Mouse (Mus musculus) granulocyte monocyte progenitor cell, adult 5-6 weeks (primary cell): ENCODE results near the gene Eif2b3. TPM values are rescaled to one million over a fixed set of nuclear protein-coding genes. Genes with fewer than 3 reads are reported as not detected.

Experiments used
- ATAC-seq: replicated peaks from 2 replicates; pipeline ENCODE4 v1.8.0; 2016; ENCODE audit warnings: mild to moderate bottlenecking, moderate TSS enrichment, inconsistent platforms; ENCODE audit not compliant: poor library complexity, severe bottlenecking
- total RNA-seq, 2 experiments: library from RNA; stranded (forward) in 1 of 2; stranded (reverse) in 1 of 2; fragments of 200-712, 200-1000 nt in 1 of 2; fragments of >200 nt in 1 of 2; fragmentation: Nextera tagmentation in 1 of 2; gene quantifications; 2 replicates each; pipeline ENCODE4 v1.2.3; 2014 to 2017

Eif2b3 gene
- 13.1 and 31.2 TPM in 2 replicates for total RNA-seq (2014; fragmentation: Nextera tagmentation)
- 39.7 and 41.3 TPM in 2 replicates for total RNA-seq (2017)

DNA sequence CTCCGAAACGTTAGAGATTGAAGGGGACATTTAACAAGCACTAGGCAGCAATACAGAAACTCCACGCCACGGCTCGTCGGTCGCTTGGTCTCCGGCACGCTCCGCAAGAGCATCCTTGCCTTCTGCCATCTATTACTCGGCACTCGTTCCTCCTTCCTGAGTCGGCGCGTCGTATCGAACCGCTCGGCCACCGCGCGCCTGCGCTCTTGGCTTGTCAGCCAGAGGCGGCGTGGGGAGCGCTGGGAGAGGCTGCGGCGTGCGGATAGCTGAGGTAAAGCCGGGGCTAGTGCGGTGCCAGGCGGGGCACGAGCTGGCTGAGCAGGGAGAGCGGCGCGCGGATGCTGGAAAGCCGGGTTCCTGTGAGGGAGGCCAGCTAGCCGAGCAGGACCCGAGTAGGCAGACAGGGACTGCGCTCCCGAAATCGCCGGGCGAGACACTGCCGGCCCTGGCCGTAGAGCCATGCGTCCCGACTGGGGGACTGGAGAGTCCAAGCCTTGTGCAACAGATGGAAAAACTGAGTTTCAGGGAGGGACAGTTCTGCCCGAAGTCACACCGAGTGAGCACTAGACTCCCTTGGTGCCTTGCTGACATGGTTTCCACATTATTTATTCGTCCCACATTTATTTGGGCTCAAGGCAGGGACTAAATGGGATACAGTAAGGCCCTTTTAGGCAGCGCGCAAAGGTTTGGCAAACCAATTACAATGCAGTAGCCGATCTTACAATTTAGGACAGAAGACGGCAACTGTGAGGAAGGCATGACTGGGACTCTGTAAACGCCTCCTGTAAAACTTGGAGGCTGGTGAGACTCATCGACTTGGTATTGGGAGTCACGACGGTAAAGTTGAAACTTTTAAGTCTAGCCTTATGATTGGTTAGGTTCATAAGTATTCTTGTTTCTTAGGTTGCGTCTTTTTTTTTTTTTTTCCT lies at the start of gene Eif2b3:
Eif2b3 (plus strand) TSS at position 197 of the 929 bp plus-strand sequence.
- peak; percentile 99 for ATAC-seq

DNA sequence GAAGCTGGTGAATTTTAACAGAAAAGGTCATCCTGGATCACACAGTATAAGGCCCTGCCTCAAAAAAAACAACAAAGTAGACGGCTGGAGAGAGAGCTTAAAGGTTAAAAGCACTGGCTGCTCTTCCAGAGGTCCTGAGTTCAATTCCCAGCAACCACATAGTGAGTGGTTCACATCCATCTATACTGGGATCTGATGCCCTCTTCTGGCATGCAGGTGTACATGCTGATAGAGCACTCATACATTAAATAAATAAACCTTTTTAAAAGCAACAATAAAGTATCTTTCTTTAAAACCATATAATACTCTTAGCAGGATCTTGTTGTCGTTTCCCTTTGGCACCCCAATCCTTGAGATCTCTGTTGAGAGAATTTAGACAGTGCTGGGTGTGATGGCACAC lies 42.7 kb upstream of the Eif2b3 start:
- ATAC-seq: no peak

DNA sequence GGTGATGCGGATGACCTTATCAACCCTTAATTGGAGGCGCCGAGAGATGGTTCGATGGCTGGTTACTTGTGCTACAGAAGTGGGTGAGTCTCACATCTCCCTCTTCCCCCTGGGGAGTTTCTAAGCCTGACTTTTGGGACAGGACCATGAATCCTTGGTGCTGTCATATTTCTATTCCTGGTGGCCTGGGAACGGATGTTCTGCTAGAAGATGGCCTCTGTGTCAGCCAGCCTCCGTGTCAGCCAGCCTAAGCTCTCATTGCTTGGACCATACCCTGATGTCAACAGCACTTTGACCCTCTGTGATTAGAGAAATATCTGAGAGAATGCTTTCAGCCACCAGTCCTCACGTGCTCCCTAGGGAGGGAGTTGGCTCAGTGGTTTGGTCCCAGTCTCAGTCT lies 33.5 kb upstream of the Eif2b3 start:
- no peak for ATAC-seq

DNA sequence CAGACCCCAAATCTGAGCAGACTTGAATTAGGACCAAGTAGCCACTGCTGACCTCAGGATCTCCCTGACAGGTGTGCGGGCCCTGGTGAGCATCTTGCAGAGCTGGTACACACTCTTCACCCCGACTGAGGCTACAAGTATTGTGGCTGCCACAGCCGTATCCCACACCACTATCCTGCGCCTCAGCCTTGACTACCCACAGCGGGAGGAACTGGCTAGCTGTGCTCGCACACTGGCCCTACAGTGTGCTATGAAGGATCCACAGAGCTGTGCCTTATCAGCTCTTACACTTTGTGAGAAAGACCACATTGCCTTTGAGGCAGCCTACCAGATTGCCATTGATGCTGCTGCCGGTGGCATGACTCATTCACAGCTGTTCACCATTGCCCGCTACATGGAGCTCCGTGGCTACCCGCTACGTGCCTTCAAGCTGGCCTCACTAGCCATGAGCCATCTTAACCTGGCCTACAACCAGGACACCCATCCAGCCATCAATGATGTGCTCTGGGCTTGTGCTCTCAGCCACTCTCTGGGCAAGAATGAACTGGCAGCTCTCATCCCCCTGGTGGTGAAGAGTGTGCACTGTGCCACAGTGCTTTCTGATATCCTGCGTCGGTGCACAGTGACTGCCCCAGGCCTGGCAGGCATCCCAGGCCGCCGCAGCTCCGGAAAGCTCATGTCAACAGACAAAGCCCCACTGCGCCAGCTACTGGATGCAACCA lies 32.6 kb upstream of the Eif2b3 start:
- ATAC-seq: peak; percentile 93

DNA sequence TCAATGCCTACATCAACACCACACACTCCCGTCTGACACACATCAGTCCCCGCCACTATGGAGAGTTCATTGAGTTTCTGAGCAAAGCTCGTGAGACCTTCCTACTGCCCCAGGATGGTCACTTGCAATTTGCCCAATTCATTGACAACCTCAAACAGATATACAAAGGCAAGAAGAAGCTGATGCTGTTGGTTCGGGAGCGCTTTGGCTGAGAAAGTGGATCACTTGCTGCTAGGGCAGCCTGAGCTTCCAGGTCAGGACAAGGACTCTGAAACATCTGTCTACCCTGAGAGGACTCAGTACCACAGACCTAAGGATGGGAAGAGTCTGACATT lies 32.1 kb upstream of the Eif2b3 start:
- no peak for ATAC-seq

DNA sequence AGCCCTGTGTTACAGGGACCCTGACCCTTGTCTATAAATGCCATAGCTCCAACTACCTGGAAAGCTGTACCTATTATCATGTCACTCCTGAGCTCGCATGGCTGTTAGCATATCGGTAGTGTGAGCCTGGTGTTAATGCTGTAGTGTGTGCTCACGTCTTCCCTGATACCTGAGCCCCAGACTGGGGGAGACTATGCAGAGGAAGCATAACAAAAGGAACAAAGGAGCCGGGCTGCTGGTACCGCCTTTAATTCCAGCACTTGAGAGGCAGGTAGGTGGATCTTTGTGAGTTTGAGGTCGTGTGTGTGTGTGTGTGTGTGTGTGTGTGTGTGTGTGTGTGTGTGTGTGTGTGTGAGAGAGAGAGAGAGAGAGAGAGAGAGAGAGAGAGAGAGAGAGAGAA lies 29.5 kb upstream of the Eif2b3 start:
- no peak for ATAC-seq

DNA sequence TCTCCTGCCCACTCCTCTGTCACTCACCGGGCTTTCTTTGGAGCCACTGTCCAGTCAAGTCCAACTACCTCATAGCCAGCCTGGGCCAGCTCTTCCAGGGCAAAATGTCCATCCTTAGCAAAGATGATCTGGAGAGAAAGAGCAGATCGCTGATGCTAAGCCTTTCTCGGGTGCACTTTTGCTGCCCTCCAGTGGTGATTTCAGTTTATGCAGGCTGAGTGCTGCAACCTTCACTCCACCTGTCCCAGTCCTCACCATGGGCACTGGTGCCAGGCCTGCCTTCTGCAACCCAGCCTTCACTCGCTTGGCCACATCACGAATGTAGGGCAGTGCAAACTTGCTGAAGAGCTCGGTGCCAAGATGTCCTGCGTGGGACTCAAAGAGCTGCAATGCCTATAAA lies 27.8 kb upstream of the Eif2b3 start:
- peak; percentile 32 for ATAC-seq

DNA sequence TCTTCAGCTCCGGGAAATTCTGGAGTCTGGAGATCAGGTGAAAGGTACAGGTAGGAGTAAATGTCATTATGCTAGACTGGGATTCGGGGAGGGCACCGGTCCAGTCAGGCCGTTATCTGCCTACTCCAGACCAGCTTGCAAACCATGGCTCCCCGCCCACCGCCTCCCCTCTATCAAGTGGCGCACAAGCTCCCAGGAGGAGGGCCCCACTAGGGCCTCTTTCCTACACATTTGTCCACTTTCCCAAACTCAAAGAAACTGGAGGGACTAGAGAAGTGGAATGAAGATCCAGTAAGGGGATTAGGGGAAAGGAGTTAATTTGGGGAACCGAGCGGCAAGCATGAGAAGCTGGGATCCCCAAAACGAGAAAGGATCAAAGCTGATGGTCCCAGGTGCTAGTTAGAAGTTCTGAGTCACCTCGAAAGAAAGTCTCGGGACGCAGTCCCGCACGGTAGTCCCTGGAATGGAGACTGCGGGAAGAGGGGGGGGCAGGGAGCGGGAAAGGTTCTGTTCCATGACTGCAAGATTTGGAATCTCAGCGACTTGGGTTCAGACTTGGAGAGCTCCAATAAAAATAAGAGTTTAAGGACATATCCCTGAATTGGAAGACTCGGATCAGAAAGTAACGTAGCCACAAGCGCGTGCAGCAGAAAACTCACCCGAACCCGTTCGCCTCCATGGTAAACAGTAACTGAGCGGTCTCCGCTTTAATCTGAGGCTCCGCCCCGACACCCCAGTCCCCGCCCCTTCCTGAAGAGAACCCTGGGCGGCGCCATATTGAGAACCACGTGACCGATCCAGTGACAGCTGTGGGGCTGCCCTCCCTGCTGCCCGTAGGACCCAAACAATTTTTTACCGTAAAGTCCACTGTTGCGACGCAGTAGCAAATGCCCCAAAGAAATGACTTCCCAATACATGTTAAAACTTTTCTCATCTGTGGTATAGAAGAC lies 25.3 kb upstream of the Eif2b3 start, which contains the start of gene Urod:
Urod (minus strand) TSS at position 742 of the 950 bp plus-strand sequence.
- peak; percentile 81 for ATAC-seq

DNA sequence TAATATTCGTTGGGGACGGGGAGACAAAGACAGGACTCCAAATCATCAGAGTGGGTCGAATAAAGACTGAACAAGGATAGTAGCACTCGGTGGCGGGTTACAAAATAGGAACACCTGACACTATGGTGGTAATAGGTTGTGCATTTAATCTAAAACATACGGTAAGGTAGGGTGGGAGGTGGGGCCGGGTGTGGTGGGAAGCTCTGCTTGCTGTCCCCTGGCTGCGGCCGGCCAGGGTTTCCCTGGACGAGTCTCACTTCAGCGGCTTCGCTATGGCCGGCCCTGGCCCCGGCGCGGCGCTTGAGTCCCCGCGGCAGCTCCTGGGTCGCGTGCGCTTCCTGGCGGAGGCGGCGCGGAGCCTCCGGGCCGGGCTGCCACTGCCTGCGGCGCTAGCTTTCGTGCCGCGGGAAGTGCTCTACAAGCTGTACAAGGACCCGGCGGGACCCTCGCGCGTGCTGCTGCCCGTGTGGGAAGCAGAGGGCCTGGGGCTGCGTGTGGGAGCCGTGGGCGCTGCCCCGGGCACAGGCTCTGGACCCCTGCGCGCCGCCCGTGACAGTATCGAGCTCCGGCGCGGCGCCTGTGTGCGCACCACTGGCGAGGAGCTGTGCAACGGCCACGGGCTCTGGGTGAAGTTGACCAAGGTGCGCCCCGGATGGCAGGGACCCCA lies 23.9 kb upstream of the Eif2b3 start, which contains the start of gene Hectd3:
Hectd3 (plus strand) TSS at position 187 of the 667 bp plus-strand sequence.
- ATAC-seq: peak; percentile 52

DNA sequence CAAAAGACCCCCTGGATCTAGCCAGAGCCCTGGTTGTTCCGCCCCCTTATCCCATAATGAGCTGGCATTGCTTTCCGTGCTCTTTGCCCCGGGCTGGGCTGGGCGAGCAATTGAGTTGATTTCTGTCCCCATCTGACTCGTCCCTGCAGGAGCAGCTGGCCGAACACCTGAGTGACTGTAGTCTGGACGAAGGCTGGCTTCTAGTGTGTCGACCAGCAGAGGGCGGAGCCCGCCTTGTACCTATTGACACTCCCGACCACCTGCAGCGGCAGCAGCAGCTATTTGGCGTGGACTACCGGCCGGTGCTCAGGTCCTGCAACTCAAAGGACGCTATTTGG lies 23.4 kb upstream of the Eif2b3 start:
- ATAC-seq: 0 out of 2 replicates have a peak, but pooled peaks have one; percentile 6

DNA sequence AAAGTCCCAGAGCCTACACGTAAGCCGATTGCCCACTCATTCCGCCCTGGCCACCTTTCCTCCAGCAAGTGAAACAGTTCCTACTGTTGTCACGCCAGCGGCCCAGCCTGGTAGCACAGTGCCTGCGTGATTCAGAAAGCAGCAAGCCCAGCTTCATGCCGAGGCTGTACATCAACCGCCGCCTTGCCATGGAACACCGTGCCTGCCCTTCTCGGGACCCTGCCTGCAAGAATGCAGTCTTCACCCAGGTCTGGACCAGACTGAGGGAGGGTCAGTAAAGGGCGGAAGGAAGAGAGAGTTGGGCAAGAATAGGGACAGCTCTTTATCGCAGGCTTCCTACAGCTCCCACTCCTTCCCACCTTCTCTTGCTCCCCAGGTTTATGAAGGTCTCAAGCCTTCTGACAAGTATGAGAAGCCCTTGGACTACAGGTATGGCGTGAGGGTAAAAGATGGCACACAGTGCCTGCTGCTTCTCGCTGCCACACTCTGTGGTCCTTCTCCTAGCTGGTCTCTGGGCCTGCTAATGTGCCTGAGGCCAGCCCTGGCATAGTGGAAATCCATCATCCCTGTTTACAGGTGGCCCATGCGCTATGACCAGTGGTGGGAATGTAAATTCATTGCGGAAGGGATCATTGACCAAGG lies 19.6 kb upstream of the Eif2b3 start:
- no peak for ATAC-seq

DNA sequence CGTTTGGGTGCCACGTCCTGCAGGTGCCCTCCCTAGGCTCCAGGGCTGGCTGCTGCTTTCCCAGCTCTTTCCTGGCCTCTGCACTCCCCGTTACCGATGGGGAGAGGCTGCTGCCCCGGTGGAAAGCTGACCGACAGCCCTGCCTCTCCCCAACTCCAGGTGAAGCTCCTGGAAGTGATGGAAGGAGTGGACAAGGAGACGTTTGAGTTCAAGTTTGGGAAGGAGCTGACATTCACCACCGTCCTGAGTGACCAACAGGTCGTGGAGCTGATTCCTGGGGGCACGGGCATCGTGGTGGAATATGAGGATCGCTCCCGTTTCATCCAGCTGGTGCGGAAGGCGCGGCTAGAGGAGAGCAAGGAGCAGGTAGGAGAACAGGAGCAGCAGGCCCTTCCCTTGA lies 17.2 kb upstream of the Eif2b3 start:
- no peak for ATAC-seq

DNA sequence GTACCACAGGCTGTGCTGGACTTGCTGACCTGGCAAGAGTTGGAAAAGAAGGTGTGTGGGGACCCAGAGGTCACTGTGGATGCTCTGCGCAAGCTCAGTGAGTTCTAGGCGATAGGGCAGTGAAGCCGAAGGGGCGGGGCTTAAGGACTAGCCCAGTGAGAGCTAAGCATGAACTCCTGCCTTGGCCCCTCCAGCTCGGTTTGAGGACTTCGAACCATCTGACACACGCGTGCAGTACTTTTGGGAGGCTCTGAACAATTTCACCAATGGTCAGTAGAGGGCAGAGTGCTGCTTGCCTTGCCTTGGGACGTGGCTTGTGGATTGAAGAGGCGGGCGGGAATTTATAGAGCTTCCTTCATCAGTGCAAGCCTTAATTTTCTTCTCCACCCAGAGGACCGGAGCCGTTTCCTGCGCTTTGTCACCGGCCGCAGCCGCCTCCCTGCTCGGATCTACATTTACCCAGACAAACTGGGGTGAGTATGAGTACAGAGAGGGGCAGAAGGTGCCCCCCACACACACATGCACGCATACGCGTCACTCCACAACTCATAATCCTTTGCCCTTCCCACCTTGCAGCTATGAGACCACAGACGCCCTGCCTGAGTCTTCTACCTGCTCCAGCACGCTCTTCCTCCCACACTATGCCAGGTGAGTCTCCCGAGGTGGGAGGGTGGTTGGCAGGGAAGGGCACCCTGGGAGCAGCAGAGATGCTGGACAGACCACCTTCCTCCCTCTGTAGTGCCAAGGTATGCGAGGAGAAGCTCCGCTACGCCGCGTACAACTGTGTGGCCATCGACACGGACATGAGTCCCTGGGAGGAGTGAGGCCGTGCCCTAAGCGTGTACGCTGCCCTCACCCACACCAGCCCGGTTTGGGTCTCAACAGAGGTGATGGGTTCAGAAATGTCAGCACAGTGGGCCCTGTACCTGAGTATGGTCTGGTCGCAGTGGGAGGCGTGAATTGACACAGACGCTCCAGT lies 16.4 kb upstream of the Eif2b3 start:
- ATAC-seq: peak; percentile 64; the same call in 1 of the 2 replicates

DNA sequence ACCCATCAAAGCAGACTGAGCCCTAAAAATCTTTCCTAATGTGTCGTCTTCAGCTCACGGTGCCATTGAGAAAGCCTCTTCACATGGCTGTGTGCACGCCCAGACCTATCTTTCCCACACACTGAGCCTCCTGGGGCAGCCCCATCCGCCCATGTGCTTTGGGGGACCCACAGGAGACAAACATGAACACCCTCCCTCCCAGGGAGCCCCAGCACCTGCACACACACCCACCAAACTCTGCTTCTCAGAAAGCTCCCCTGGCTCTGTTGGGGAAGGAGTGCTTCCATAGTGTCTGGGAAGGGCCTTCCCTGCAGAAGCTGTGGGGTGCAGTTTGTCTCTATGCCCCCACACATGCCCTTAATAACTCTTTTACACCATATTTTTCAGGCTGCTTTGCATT lies 14.6 kb upstream of the Eif2b3 start:
- no peak for ATAC-seq

DNA sequence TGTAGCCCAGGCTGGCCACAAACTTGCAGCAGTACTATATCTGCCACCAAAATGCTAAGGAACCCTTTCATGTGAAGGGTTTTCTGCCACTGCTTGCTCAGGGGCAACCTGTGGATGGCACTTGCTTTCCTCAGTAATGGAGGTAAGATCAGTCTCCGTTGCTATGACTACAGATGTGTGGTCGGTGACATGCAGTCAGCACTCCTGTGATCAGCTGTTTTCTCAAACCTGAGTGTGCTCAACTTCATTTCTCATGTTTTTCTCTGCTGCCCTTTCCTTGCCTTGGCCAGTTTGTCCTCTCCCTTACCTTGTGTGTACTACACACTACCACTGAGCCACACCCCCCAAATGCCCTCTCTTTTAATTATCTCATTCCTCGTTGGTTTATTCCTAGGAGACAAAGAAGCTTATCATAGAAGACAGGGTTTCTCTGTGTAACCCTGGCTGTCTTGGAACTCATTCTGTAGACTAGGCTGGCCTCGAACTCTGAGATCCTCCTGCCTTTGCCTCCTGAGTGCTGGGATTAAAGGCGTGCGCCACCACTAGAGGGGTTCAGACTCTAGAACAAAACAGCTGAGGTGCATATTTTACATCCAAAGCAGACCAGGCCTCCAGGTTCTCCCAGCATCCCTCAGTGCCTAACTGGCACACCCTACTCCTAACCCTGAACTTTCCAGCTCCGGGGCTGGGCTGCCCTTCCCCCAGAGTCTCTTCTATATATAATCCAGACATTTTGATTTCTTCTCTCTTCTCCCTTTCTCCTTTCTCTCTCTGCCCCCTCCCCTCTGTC lies 13.4 kb upstream of the Eif2b3 start:
- no peak for ATAC-seq

DNA sequence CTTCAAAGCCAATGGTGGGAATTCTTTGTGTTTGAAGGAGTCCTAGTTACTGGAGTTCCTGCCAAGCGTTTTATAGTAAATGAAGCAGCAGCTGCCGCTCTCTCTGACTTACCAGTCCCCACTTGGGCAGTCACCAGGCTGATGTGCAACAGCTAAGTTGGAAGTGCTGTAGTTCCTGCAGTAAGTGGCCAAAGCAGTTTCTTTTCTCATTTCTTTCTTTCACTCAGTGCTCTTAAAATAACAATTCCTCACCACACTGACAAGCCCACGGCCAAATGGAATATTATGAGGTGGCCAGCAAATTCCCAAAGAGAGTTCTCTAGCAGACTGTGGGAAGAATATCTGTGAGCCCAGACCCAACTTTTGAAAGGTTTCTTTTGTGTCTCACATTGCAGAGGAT lies 12.1 kb upstream of the Eif2b3 start:
- no peak for ATAC-seq

DNA sequence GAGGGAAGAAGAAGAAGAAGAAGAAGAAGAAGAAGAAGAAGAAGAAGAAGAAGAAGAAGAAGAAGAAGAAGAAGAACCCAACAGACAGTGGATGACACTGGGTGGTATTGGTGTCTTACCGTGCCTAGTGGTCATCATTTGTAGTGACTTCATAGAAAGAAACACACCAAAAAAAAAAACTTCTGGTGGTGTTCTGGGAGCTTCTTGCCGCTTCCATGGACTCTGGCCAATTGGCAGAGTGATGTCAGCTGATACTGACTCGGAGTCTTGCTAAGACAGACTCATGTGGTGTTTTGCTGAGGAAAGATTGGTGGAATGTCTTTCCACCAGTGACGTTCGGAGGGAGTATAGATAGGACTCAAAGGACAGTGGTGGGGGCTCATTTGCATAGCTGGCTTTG lies 9.0 kb upstream of the Eif2b3 start:
- ATAC-seq: no peak
